9 mouse cellular contexts compared by ENCODE assay signal in the genomic region with DNA sequence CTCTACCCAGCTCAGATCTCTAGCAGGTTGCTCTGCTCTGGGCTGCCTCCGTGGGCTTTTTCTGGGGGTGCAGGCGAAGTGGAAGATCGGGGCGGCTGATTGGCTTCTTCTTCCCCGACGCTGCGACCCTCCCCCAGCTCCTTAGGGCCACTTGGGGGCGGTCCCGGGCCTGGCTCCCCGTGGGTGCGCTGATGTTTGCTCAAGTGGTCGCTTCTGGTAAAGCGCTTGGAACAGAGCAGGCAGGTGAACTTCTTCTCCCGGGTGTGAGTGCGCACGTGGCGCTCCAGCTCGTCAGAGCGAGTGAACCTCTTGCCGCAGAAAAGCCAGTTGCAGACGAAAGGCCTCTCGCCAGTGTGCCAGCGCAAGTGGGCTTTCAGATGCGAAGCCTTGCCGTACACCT. TPM values are rescaled to one million over a fixed set of nuclear protein-coding genes. Genes with fewer than 3 reads are reported as not detected.
DNase-seq lines count a peak whose midpoint lies in the region; ATAC-seq and TF ChIP-seq lines count a peak whose summit lies in the region.
"Had no signal": no experiment of that assay in that cellular context is flagged by ENCODE, and none has a peak within 500 bp of the region (broad histone marks: within the 10 kb centered on the region; RNA-seq: fewer than 3 reads in every experiment).

No protein-coding gene starts in this region.

- H3K9me3 ChIP-seq in lung, postnatal 0 days (ENCODE audit: low read length), result no peaks in the 10 kb centered on the region
- no peaks in the 10 kb centered on the region for H3K9me3 ChIP-seq in forebrain, postnatal 0 days (ENCODE audit: low read length)
- H3K9me3 ChIP-seq in midbrain, embryonic 10.5 days (replicated peaks), result no peaks in the 10 kb centered on the region

- H3K36me3 ChIP-seq in lung, postnatal 0 days (ENCODE audit: insufficient read depth, low read length), result no peaks in the 10 kb centered on the region
- H3K36me3 ChIP-seq in forebrain, postnatal 0 days (ENCODE audit: insufficient read depth), result no peaks in the 10 kb centered on the region
- no peaks in the 10 kb centered on the region for H3K36me3 ChIP-seq in midbrain, embryonic 10.5 days

- no peak for TF ChIP-seq CTCF in lung, postnatal 0 days (IDR thresholded peaks at IDR 0.05)
- TF ChIP-seq CTCF in forebrain, postnatal 0 days (IDR thresholded peaks at IDR 0.05; ENCODE audit: low read depth), result peak; percentile 33; the same call in 1 of the 2 replicates

- no peak for DNase-seq in lung, postnatal 0 days (ENCODE audit: low spot score)
- DNase-seq in lung, postnatal 14 days, result no peak
- DNase-seq in forebrain, postnatal 0 days, result no peak
- DNase-seq in midbrain, embryonic 10.5 days (ENCODE audit: low spot score), result peak; percentile 53
- no peak for DNase-seq in MN1 (ENCODE audit: low spot score)
- DNase-seq in urinary bladder, postnatal 10 days (ENCODE audit: low spot score), result no peak
- DNase-seq: adrenal gland, postnatal 36 days had no signal

- H3K9ac ChIP-seq in lung, postnatal 0 days (replicated peaks; ENCODE audit: low read depth), result no peak overlapping the region
- H3K9ac ChIP-seq in forebrain, postnatal 0 days, result no peak overlapping the region

- peaks cover 11% of the 10 kb centered on the region; the same call in 1 of the 2 replicates for H3K27me3 ChIP-seq in lung, postnatal 0 days (replicated peaks; ENCODE audit: insufficient read depth, low read length)
- H3K27me3 ChIP-seq in forebrain, postnatal 0 days (ENCODE audit: insufficient read depth, low read length), result peaks cover 29% of the 10 kb centered on the region
- H3K27me3 ChIP-seq in midbrain, embryonic 10.5 days (ENCODE audit: low read depth, poor library complexity, severe bottlenecking), result peaks cover 66% of the 10 kb centered on the region

- TF ChIP-seq EP300 in lung, postnatal 0 days (IDR thresholded peaks at IDR 0.05), result no peak

- ATAC-seq in lung, postnatal 0 days, result no peak
- ATAC-seq in forebrain, postnatal 0 days, result peak; percentile 15; the same call in 1 of the 2 replicates
- ATAC-seq in erythroblast, adult 5-6 weeks (replicated peaks; ENCODE audit: low FRiP score, poor library complexity, severe bottlenecking), result no peak

- H3K27ac ChIP-seq in lung, postnatal 0 days (ENCODE audit: low read length), result no peak overlapping the region
- H3K27ac ChIP-seq in forebrain, postnatal 0 days (ENCODE audit: low read depth, low read length), result no peak overlapping the region
- H3K27ac ChIP-seq in midbrain, embryonic 10.5 days (replicated peaks), result peak overlapping the region; percentile 43; the same call in 1 of the 2 replicates

- H3K4me1 ChIP-seq in lung, postnatal 0 days (ENCODE audit: insufficient read depth, low read depth, low read length), result peaks cover 11% of the 10 kb centered on the region
- H3K4me1 ChIP-seq in forebrain, postnatal 0 days (ENCODE audit: insufficient read depth), result no peaks in the 10 kb centered on the region
- peaks cover 61% of the 10 kb centered on the region for H3K4me1 ChIP-seq in midbrain, embryonic 10.5 days

- no peak overlapping the region for H3K4me3 ChIP-seq in lung, postnatal 0 days (ENCODE audit: low read depth, low read length)
- no peak overlapping the region for H3K4me3 ChIP-seq in forebrain, postnatal 0 days (ENCODE audit: low read depth, low read length)
- H3K4me3 ChIP-seq in midbrain, embryonic 10.5 days, result peak overlapping the region; percentile 40

- WGBS in lung, postnatal 0 days, result 6% methylated on average over 24 of the region's 25 CpGs
- WGBS in forebrain, postnatal 0 days, result 2% methylated on average over 25 of the region's 25 CpGs
- WGBS in midbrain, embryonic 10.5 days, result 1% methylated on average over 25 of the region's 25 CpGs

- peak overlapping the region; percentile 17; the same call in 1 of the 2 replicates for H3K4me2 ChIP-seq in lung, postnatal 0 days (replicated peaks; ENCODE audit: low read depth, low read length)
- H3K4me2 ChIP-seq in forebrain, postnatal 0 days (ENCODE audit: low read depth), result peak overlapping the region; percentile 23; the same call in 1 of the 2 replicates

RNA-seq across cellular contexts. Expression of a gene that starts 7.6 kb away (rescaled TPM):
- polyA plus RNA-seq in lung, postnatal 0 days (2015; fragmentation: Nextera tagmentation; extraction: Ambion mirVana), result 16.2 and 17.0 TPM in 2 replicates
- 25.5 and 27.9 TPM in 2 replicates for total RNA-seq in forebrain, postnatal 0 days (2014; rRNA removed)
- 31.6 and 33.4 TPM in 2 replicates for polyA plus RNA-seq in forebrain, postnatal 0 days (2015; fragmentation: Nextera tagmentation; extraction: Ambion mirVana)
- 115 and 128 TPM in 2 replicates for polyA plus RNA-seq in midbrain, embryonic 10.5 days (2016; fragmentation: Nextera tagmentation; extraction: Ambion mirVana)
- 30.3 and 60.7 TPM in 2 replicates for total RNA-seq in erythroblast, adult 5-6 weeks (2015; ENCODE audit: low replicate concordance)
- total RNA-seq in erythroblast, adult 5-6 weeks (2017; ENCODE audit: low replicate concordance), result 11.7 and 49.7 TPM in 2 replicates

RNA-seq across cellular contexts. Expression of a gene that starts 8.9 kb away (rescaled TPM):
- not detected in 2 replicates for polyA plus RNA-seq in lung, postnatal 0 days (2015; fragmentation: Nextera tagmentation; extraction: Ambion mirVana)
- total RNA-seq in forebrain, postnatal 0 days (2014; rRNA removed), result 0.92 and 2.1 TPM in 2 replicates
- polyA plus RNA-seq in forebrain, postnatal 0 days (2015; fragmentation: Nextera tagmentation; extraction: Ambion mirVana), result 0.30 and 0.35 TPM in 2 replicates
- polyA plus RNA-seq in midbrain, embryonic 10.5 days (2016; fragmentation: Nextera tagmentation; extraction: Ambion mirVana), result 0.59 and 0.66 TPM in 2 replicates
- total RNA-seq in erythroblast, adult 5-6 weeks (2015; ENCODE audit: low replicate concordance), result not detected in 2 replicates
- total RNA-seq in erythroblast, adult 5-6 weeks (2017; ENCODE audit: low replicate concordance), result not detected in 2 replicates
- polyA plus RNA-seq: small intestine, adult 2 months had no signal

RNA-seq across cellular contexts. Expression of a gene that starts 26.6 kb away (rescaled TPM):
- polyA plus RNA-seq in lung, postnatal 0 days (2015; fragmentation: Nextera tagmentation; extraction: Ambion mirVana), result 46.1 and 48.3 TPM in 2 replicates
- 46.4 and 54.2 TPM in 2 replicates for total RNA-seq in forebrain, postnatal 0 days (2014; rRNA removed)
- polyA plus RNA-seq in forebrain, postnatal 0 days (2015; fragmentation: Nextera tagmentation; extraction: Ambion mirVana), result 80.2 and 85.7 TPM in 2 replicates
- 125 and 134 TPM in 2 replicates for polyA plus RNA-seq in midbrain, embryonic 10.5 days (2016; fragmentation: Nextera tagmentation; extraction: Ambion mirVana)
- total RNA-seq in erythroblast, adult 5-6 weeks (2015; ENCODE audit: low replicate concordance), result 9.4 and 10.0 TPM in 2 replicates
- 14.3 and 14.9 TPM in 2 replicates for total RNA-seq in erythroblast, adult 5-6 weeks (2017; ENCODE audit: low replicate concordance)

RNA-seq across cellular contexts. Expression of a gene that starts 32.2 kb away (rescaled TPM):
- polyA plus RNA-seq in lung, postnatal 0 days (2015; fragmentation: Nextera tagmentation; extraction: Ambion mirVana), result 457 and 467 TPM in 2 replicates
- 177 and 262 TPM in 2 replicates for total RNA-seq in forebrain, postnatal 0 days (2014; rRNA removed)
- 518 and 621 TPM in 2 replicates for polyA plus RNA-seq in forebrain, postnatal 0 days (2015; fragmentation: Nextera tagmentation; extraction: Ambion mirVana)
- polyA plus RNA-seq in midbrain, embryonic 10.5 days (2016; fragmentation: Nextera tagmentation; extraction: Ambion mirVana), result 335 and 345 TPM in 2 replicates
- total RNA-seq in erythroblast, adult 5-6 weeks (2015; ENCODE audit: low replicate concordance), result 71.1 and 131 TPM in 2 replicates
- total RNA-seq in erythroblast, adult 5-6 weeks (2017; ENCODE audit: low replicate concordance), result 120 and 128 TPM in 2 replicates

RNA-seq across cellular contexts. Expression of a gene that starts 47.8 kb away (rescaled TPM):
- polyA plus RNA-seq in lung, postnatal 0 days (2015; fragmentation: Nextera tagmentation; extraction: Ambion mirVana), result 7.3 and 8.6 TPM in 2 replicates
- 16.4 and 22.5 TPM in 2 replicates for total RNA-seq in forebrain, postnatal 0 days (2014; rRNA removed)
- polyA plus RNA-seq in forebrain, postnatal 0 days (2015; fragmentation: Nextera tagmentation; extraction: Ambion mirVana), result 2.0 and 2.6 TPM in 2 replicates
- 7.9 and 8.9 TPM in 2 replicates for polyA plus RNA-seq in midbrain, embryonic 10.5 days (2016; fragmentation: Nextera tagmentation; extraction: Ambion mirVana)
- total RNA-seq in erythroblast, adult 5-6 weeks (2015; ENCODE audit: low replicate concordance), result 42.2 and 66.3 TPM in 2 replicates
- total RNA-seq in erythroblast, adult 5-6 weeks (2017; ENCODE audit: low replicate concordance), result 20.2 and 23.1 TPM in 2 replicates
